Mouse (Mus musculus): ENCODE data around the gene Mocs3.

Gene Mocs3

DNA sequence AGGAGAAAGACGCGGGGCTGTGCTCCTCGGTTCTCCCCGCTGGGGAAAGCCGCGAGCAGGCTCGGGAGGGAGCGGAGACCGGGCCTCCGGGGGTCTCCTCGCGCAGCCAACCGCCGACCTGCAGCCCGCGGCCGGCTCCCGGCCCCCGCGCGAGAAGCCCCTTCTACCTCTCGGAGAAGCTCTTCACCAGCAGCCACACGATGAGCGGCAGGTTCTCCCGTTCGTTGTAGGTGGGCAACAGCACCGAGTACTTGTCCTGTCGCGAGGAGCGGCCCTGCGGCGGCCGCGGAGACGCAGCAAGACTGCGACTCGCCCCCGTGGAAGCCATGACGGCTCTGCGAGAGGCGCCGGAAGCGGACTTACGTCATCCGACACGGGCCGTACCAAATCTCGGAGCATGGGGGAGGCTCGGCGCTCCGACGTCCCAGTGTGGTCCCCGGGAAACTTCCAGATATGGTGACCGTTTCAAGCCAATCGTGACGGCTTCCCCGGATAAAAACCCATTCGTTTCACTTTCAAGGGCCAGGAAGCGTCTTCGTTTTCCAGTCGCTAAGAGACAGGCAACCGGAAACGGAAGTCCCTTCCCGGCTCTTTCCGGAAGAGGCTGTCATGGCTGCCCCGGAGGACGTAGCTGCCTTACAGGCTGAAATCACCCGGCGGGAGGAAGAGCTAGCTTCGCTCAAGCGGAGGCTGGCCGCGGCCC, at the start of gene Mocs3, which contains the start of the genes Gm20716 and Dpm1:
Gene Mocs3 (plus strand): TSS at position 597 of the 703 bp plus-strand sequence.
Gene Gm20716 (minus strand): TSS at position 339 of the 703 bp plus-strand sequence.
Gene Dpm1 (minus strand): TSS at position 566 of the 703 bp plus-strand sequence.
- DNase-seq (ENCODE audit: low spot score in 2 of 2) = peak; percentile 81 to 83

DNA sequence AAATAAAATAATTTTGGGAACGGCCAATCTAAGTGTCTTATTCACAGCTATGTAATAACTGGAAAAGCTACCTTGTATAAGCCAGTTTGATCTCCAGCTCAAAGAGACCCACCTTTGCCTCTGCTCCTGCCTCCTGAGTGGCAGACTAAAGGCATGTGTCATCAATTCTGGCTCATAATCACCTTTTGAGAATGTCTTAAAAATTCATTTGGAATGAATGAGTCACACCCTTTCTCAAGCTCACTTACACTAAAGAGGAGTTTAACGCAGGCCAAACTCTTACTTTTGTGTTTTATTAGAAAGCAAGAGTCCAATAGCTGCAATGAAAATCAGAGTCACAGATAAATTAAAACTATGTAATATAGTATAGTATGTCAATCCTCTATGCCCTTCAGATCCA, 38.6 kb upstream of the Mocs3 start:
- no peak for DNase-seq (ENCODE audit: low spot score in 2 of 2)

DNA sequence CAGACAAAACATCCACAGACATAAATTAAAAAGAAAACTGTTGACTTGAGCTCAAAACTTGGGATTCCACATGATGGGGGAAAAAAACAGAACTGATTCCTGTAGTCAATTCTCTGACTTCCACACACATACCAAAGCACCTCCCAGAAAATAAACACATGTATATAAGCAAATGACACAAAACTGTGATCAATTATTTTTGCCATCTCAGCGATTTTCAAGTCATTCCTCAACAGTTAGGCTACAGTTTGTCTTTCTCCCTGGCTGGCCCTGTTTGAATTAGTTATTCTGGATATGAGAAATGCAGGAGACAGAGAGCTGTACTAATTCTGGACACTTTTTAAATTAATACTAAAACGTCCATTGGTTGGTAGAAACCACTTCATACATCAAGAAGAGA, 36.7 kb upstream of the Mocs3 start:
- no peak for DNase-seq (ENCODE audit: low spot score in 2 of 2)

- DNase-seq (ENCODE audit: low spot score in 2 of 2) = no peak
These were observed 34.7 kb upstream of the Mocs3 start for GRCm38 (mm10) chr2:168195721-168196120.

- no peak for DNase-seq (ENCODE audit: low spot score in 2 of 2)
These were observed 32.0 kb upstream of the Mocs3 start for GRCm38 (mm10) chr2:168198421-168198820.

DNA sequence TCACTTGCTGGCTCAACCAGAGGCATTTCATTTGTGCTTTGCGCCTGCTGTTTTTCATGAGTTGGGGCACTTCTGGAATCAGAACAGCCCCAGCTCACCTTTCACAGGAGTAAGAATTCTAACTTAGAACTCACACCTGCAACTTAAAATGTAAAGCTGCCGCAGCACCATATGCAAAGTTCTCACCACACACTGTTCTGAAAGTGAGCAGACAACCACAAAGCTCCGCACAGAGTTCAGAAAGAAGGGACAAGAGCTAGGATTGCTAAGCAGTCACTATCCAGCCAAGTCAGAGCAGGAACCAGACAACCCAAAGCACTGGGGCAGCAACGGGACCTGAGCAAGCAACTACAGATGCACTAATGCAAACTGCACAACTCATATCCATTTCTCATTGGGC, 30.9 kb upstream of the Mocs3 start:
- DNase-seq (ENCODE audit: low spot score in 2 of 2) = no peak

- no peak for DNase-seq (ENCODE audit: low spot score in 2 of 2)
These were observed 30.3 kb upstream of the Mocs3 start for GRCm38 (mm10) chr2:168200014-168200691.

- DNase-seq (ENCODE audit: low spot score in 2 of 2) = no peak
These were observed 25.9 kb upstream of the Mocs3 start for GRCm38 (mm10) chr2:168204476-168204999.

DNA sequence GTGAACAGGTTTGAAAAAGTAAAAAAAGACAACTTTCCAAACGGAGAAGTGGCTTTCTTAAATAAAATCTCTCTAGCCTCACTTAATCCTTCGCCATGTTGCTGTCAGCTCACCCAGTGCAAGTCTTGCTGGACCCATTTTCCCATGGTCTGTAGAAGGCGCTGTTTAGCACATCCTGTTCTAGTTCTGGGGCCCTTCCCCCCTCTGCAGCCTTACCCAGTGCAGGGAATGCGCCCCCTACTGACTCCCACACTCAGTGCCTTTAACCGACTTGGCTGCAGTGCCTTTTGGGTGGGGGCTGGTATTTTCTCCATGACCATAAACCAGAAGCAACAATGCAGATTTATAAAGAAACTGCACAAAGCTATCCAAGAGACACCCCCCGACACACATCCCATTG, 25.2 kb upstream of the Mocs3 start:
- DNase-seq (ENCODE audit: low spot score in 2 of 2) = peak; percentile 88 to 90

GRCm38 (mm10) chr2:168205681-168206631, 24.5 kb upstream of the Mocs3 start:
- peak; percentile 22 for DNase-seq (ENCODE audit: low spot score in 2 of 2)

GRCm38 (mm10) chr2:168206725-168207644, 23.4 kb upstream of the Mocs3 start, which contains the start of gene Adnp:
TSS of gene Adnp (minus strand) at chr2:168207112.
- DNase-seq (ENCODE audit: low spot score in 2 of 2) = peak; percentile 96

GRCm38 (mm10) chr2:168207883-168208282, 22.5 kb upstream of the Mocs3 start:
- DNase-seq (ENCODE audit: low spot score in 2 of 2) = no peak

GRCm38 (mm10) chr2:168213788-168214397, 16.5 kb upstream of the Mocs3 start:
- DNase-seq (ENCODE audit: low spot score in 2 of 2) = no peak

DNA sequence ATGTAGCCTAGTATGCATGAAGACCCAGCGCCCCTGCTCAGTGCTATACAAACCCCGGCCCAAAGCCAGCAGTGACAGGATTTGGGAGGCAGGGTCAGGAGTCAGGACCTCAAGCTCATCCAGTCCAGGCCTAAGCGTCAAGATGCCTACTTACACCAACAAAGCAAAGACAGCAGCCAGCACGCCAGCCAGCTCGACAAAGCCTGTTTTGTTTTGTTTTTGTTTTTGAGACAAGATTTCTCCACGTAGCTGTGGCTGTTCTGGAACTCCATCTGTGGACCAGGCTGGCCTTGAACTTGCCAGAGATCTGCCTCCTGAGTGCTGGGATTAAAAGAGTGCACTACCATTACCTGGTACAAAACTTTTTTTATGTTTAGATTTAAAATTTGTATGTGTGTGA, 7.1 kb upstream of the Mocs3 start:
- no peak for DNase-seq (ENCODE audit: low spot score in 2 of 2)

GRCm38 (mm10) chr2:168229116-168230025, 1.1 kb upstream of the Mocs3 start:
- DNase-seq (ENCODE audit: low spot score in 2 of 2) = peak in 1 of 2 experiments; percentile 23

DNA sequence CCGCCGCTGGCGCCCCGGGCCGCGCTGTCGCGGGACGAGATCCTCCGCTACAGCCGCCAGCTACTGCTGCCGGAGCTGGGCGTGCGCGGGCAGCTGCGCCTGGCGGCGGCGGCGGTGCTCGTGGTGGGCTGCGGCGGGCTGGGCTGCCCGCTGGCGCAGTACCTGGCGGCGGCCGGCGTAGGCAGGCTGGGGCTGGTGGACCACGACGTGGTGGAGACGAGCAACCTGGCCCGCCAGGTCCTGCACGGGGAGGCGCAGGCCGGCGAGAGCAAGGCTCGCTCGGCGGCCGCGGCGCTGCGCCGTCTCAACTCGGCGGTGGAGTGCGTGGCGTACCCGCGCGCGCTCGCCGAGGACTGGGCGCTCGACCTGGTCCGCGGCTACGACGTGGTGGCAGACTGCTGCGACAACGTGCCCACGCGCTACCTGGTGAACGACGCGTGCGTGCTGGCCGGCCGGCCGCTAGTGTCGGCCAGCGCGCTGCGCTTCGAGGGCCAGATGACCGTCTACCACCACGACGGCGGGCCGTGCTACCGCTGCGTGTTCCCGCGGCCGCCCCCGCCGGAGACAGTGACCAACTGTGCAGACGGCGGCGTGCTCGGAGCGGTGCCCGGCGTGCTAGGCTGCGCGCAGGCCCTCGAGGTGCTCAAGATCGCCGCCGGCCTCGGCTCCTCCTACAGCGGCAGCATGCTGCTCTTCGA, 500 bp downstream of the Mocs3 start:
- no peak for DNase-seq (ENCODE audit: low spot score in 2 of 2)

- no peak for DNase-seq (ENCODE audit: low spot score in 2 of 2)
These were observed 1.0 kb downstream of the Mocs3 start for GRCm38 (mm10) chr2:168231471-168231829.

DNA sequence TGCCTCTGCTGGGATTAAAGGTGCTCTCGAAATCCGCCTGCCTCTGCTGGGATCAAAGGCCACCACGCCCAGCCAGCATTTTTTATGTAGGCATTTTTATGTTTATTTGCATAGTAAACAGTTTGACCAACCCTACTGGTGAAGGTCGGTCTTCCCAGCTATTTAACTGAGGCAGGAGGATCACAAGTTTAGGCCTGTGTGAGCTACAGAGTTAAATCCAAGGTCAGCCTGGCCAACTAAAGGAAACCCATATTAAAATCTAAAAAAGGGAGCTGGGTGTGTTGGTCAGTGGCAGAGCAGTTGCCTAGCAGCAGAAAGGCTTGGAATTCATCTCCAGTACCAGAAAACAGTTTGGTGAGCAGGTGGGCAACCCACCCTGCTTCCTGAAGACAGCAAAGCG, 2.9 kb downstream of the Mocs3 start:
- no peak for DNase-seq (ENCODE audit: low spot score in 2 of 2)

GRCm38 (mm10) chr2:168238335-168238734, 7.9 kb downstream of the Mocs3 start:
- no peak for DNase-seq (ENCODE audit: low spot score in 2 of 2)
